Mouse (Mus musculus): ENCODE data around the gene Fbxo9.

GRCm38 (mm10) chr9:78081835-78082234 is 27.0 kb downstream of the Fbxo9 start:
- TF ChIP-seq GATA1 (IDR thresholded peaks at IDR 0.05; ENCODE audit: low read length) (no peak), TAL1 (IDR thresholded peaks at IDR 0.05; ENCODE audit: low read length) (no peak)

All from erythroblast, embryonic 14.5 days (primary cell).